Mouse (Mus musculus): ENCODE results near the gene Braf. TPM values are rescaled to one million over a fixed set of nuclear protein-coding genes. Genes with fewer than 3 reads are reported as not detected.

Braf gene
- total and polyA plus RNA-seq, 3 experiments: 9.8 to 21.8 (median 11.2) TPM

GRCm38 (mm10) chr6:39573791-39574554, 151.3 kb downstream of the Braf start, which contains the start of gene Adck2:
Adck2 (plus strand) TSS chr6:39573873.
- dilution Hi-C loops (cut with MboI; ENCODE audit: extremely low pct_ligation_motif_present, extremely low pct_unique_long_range_greater_than_20kb, low sequenced_read_pairs): loop anchor here (25.0 kb wide), 1 partner anchor 112 kb away; no protein-coding TSS in a partner anchor
- H3K4me1 ChIP-seq (ENCODE audit: control insufficient read depth in 1 of 2, insufficient read depth in 2 of 2): peaks cover 0 to 19% of the 10 kb centered on the region in 2 experiments; a peak in 2 of 4 replicates
- H3K79me2 ChIP-seq (replicated peaks; ENCODE audit: control insufficient read depth, extremely low read depth, insufficient read depth, poor library complexity, severe bottlenecking): no peaks in the 10 kb centered on the region
- peak; percentile 87 for DNase-seq (ENCODE audit: extremely low read depth)
- H3K27me3 ChIP-seq (replicated peaks): no peaks in the 10 kb centered on the region
- no peaks in the 10 kb centered on the region for H3K9me3 ChIP-seq (replicated peaks; ENCODE audit: low read length)
- H3K4me3 ChIP-seq (replicated peaks in 1 of 3; ENCODE audit: low read depth in 2 of 3, low read length in 2 of 3, poor library complexity in 1 of 3): peak within 1 kb of the TSS; percentile 76 to 85 (median 81)
- in situ Hi-C loops (cut with MboI; ENCODE audit: low pct_ligation_motif_present, low pct_unique_long_range_greater_than_20kb, low sequenced_read_pairs): no loop called here
- TF ChIP-seq GABPA (IDR thresholded peaks at IDR 0.05; ENCODE audit: insufficient replicate concordance, low read depth, low read length) (no peak), TBP (conservative IDR thresholded peaks at IDR 0.05; ENCODE audit: low read depth, low read length) (peak; percentile 77), ETS1 (conservative IDR thresholded peaks at IDR 0.05; ENCODE audit: low read depth, low read length) (no peak), UBTF (IDR thresholded peaks at IDR 0.05; ENCODE audit: low read depth, low read length) (peak; percentile 80), IRF4 (IDR thresholded peaks at IDR 0.05; ENCODE audit: low read depth, low read length) (peak; percentile 69), ZNF384 (IDR thresholded peaks at IDR 0.05; ENCODE audit: low read depth, low read length) (no peak), MXI1 (IDR thresholded peaks at IDR 0.05; ENCODE audit: low read depth, low read length) (peak; percentile 68), EP300 (IDR thresholded peaks at IDR 0.05; ENCODE audit: low read length) (no peak), E2F4 (IDR thresholded peaks at IDR 0.05; ENCODE audit: insufficient replicate concordance, low read depth, low read length) (0 out of 2 replicates have a peak, but pooled peaks have one; percentile 49), USF1 (IDR thresholded peaks at IDR 0.05; ENCODE audit: low read depth, low read length) (no peak), MAFK (IDR thresholded peaks at IDR 0.05; ENCODE audit: insufficient replicate concordance, low read length) (no peak), MAZ (IDR thresholded peaks at IDR 0.05; ENCODE audit: low read depth, low read length) (no peak), USF2 (conservative IDR thresholded peaks at IDR 0.05; ENCODE audit: low read depth, low read length) (no peak), POLR2AphosphoS2 (IDR thresholded peaks at IDR 0.05; ENCODE audit: low read depth, low read length) (peak; percentile 64; the same call in 1 of the 2 replicates), PAX5 (IDR thresholded peaks at IDR 0.05; ENCODE audit: low read length) (no peak), CHD1 (IDR thresholded peaks at IDR 0.05; ENCODE audit: low read depth, low read length) (no peak), BHLHE40 (IDR thresholded peaks at IDR 0.05; ENCODE audit: low read depth, low read length) (no peak; the same call in 1 of the 2 replicates), MEF2A (IDR thresholded peaks at IDR 0.05; ENCODE audit: borderline replicate concordance, low read depth, low read length) (no peak), ZMIZ1 (IDR thresholded peaks at IDR 0.05; ENCODE audit: low read depth, low read length) (peak; percentile 83), SIN3A (IDR thresholded peaks at IDR 0.05; ENCODE audit: low read length) (peak; percentile 94), CHD2 (IDR thresholded peaks at IDR 0.05; ENCODE audit: low read length) (no peak), NRF1 (IDR thresholded peaks at IDR 0.05; ENCODE audit: low read depth, low read length) (no peak), NELFE (IDR thresholded peaks at IDR 0.05; ENCODE audit: low read depth, low read length) (peak; percentile 91), TCF12 (IDR thresholded peaks at IDR 0.05; ENCODE audit: low read depth, low read length) (peak; percentile 90), SMC3 (IDR thresholded peaks at IDR 0.05; ENCODE audit: low read depth, low read length) (peak; percentile 19; the same call in 1 of the 2 replicates), ZKSCAN1 (IDR thresholded peaks at IDR 0.05; ENCODE audit: borderline replicate concordance, low read depth, low read length) (no peak), POLR2A (IDR thresholded peaks at IDR 0.05; ENCODE audit: low read depth, low read length) (peak; percentile 92), RCOR1 (conservative IDR thresholded peaks at IDR 0.05; ENCODE audit: low read depth, low read length) (0 out of 2 replicates have a peak, but pooled peaks have one; percentile 28), KAT2A (IDR thresholded peaks at IDR 0.05; ENCODE audit: insufficient replicate concordance, low read length) (0 out of 2 replicates have a peak, but pooled peaks have one; percentile 33), MAX (IDR thresholded peaks at IDR 0.05; ENCODE audit: low read length) (peak; percentile 71; the same call in 1 of the 2 replicates), MYC (IDR thresholded peaks at IDR 0.05; ENCODE audit: low read depth, low read length) (0 out of 2 replicates have a peak, but pooled peaks have one; percentile 9), HCFC1 (IDR thresholded peaks at IDR 0.05; ENCODE audit: low read depth, low read length) (peak; percentile 80), ZC3H11A (IDR thresholded peaks at IDR 0.05; ENCODE audit: low read depth, low read length) (no peak), CTCF (conservative IDR thresholded peaks at IDR 0.05 in 1 of 2, IDR thresholded peaks at IDR 0.05 in 1 of 2; ENCODE audit: low read depth in 2 of 2, low read length in 2 of 2) (peak in 1 of 2 experiments; percentile 51; a peak in 2 of 4 replicates), RAD21 (IDR thresholded peaks at IDR 0.05; ENCODE audit: low read depth, low read length) (peak; percentile 1), JUND (conservative IDR thresholded peaks at IDR 0.05; ENCODE audit: low read depth, low read length) (no peak), JUN (IDR thresholded peaks at IDR 0.05; ENCODE audit: insufficient read depth, low read depth, low read length) (no peak), ELF1 (IDR thresholded peaks at IDR 0.05; ENCODE audit: low read depth, low read length) (peak; percentile 95)
- peaks cover 3 to 26% of the 10 kb centered on the region in 2 experiments for H3K36me3 ChIP-seq (replicated peaks in 1 of 2; ENCODE audit: control insufficient read depth in 1 of 2, insufficient read depth in 1 of 2, low read length in 1 of 2)
- H3K27ac ChIP-seq (ENCODE audit: insufficient read depth, low read depth): peak within 1 kb of the TSS; percentile 38
- H3K4me2 ChIP-seq (ENCODE audit: insufficient read depth, low read depth, poor library complexity, severe bottlenecking): peak within 1 kb of the TSS; percentile 69
- peak within 1 kb of the TSS; percentile 78 for H3K9ac ChIP-seq (ENCODE audit: insufficient read depth, low read depth)

All from CH12.LX (cell line).